In genomic region chr5:120870782-120871181, GRCm38 (mm10) we compare ENCODE assay signal across 40 mouse cellular contexts. TPM values are rescaled to one million over a fixed set of nuclear protein-coding genes. Genes with fewer than 3 reads are reported as not detected.
DNase-seq lines count a peak whose midpoint lies in the region; TF ChIP-seq lines count a peak whose summit lies in the region.
"Had no signal": no experiment of that assay in that cellular context is flagged by ENCODE, and none has a peak within 500 bp of the region (broad histone marks: within the 10 kb centered on the region; RNA-seq: fewer than 3 reads in every experiment).

No protein-coding gene starts in this region.

- TF ChIP-seq CTCF in brain, embryonic 14.5 days (IDR thresholded peaks at IDR 0.05; ENCODE audit: borderline replicate concordance, extremely low read depth, insufficient read depth, insufficient read length), result no peak

- DNase-seq in heart, embryonic 10.5 days (ENCODE audit: low spot score), result peak; percentile 66
- no peak for DNase-seq in heart, postnatal 4 days
- DNase-seq in left cerebral cortex, postnatal 25 days (ENCODE audit: low spot score in 2 of 2), result peak; percentile 9 to 21
- no peak for DNase-seq in left cerebral cortex, adult 8-10 months (ENCODE audit: low spot score in 2 of 2)
- DNase-seq in brain, adult 2 months (ENCODE audit: low read depth, low spot score), result peak; percentile 48
- peak; percentile 37 for DNase-seq in brain, embryonic 14.5 days (ENCODE audit: low read depth)
- no peak for DNase-seq in cerebellum, adult 9-10 months
- DNase-seq: adrenal gland, adult 2 months; adrenal gland, postnatal 36 days; B cell, adult 2 months; cerebellum, adult 8-10 months; cerebellum, postnatal 36 days; gastrocnemius, postnatal 25 days; heart, adult 18-20 months; kidney, adult 11 months; kidney, postnatal 10 days; liver; lung, adult 2 months; lung, postnatal 14 days; right cerebral cortex, postnatal 25 days; spleen, adult 18-20 months; thymus, adult 18-20 months; thymus, postnatal 25 days had no signal

- no peak overlapping the region for H3K4me3 ChIP-seq in heart, embryonic 10.5 days
- H3K4me3 ChIP-seq: embryonic facial prominence, embryonic 13.5 days; erythroblast, embryonic 14.5 days; heart, embryonic 12.5 days; hindbrain, embryonic 10.5 days; hindbrain, embryonic 15.5 days; left cerebral cortex, adult 2 months; neural tube, embryonic 13.5 days had no signal

- intact Hi-C loops in left cerebral cortex, postnatal 25 days (cut with DNase I), result no loop called here

- no peaks in the 10 kb centered on the region for H3K4me1 ChIP-seq in heart, embryonic 10.5 days
- H3K4me1 ChIP-seq: embryonic facial prominence, embryonic 13.5 days; heart, embryonic 12.5 days; hindbrain, embryonic 15.5 days; neural tube, embryonic 13.5 days had no signal

- H3K36me3 ChIP-seq in heart, embryonic 10.5 days, result no peaks in the 10 kb centered on the region
- H3K36me3 ChIP-seq: embryonic facial prominence, embryonic 13.5 days; heart, embryonic 12.5 days; hindbrain, embryonic 10.5 days; hindbrain, embryonic 15.5 days; neural tube, embryonic 13.5 days had no signal

- 79% methylated on average over 7 of the region's 7 CpGs for WGBS in heart, embryonic 10.5 days

- no peaks in the 10 kb centered on the region for H3K9me3 ChIP-seq in heart, embryonic 10.5 days
- H3K9me3 ChIP-seq: embryonic facial prominence, embryonic 13.5 days; heart, embryonic 12.5 days; hindbrain, embryonic 10.5 days; hindbrain, embryonic 15.5 days; neural tube, embryonic 13.5 days had no signal

- peaks cover 13% of the 10 kb centered on the region; the same call in 1 of the 2 replicates for H3K27me3 ChIP-seq in heart, embryonic 10.5 days (ENCODE audit: insufficient read depth, poor library complexity, severe bottlenecking)
- H3K27me3 ChIP-seq: embryonic facial prominence, embryonic 13.5 days; hindbrain, embryonic 15.5 days had no signal

- TF ChIP-seq POLR2A in brain, embryonic 14.5 days (IDR thresholded peaks at IDR 0.05; ENCODE audit: borderline replicate concordance, extremely low read depth, insufficient read depth, insufficient read length, poor library complexity, severe bottlenecking), result no peak

- H3K27ac ChIP-seq in heart, embryonic 10.5 days, result no peak overlapping the region
- H3K27ac ChIP-seq: embryonic facial prominence, embryonic 13.5 days; hindbrain, embryonic 10.5 days; hindbrain, embryonic 15.5 days; left cerebral cortex, adult 2 months; liver, embryonic 14.5 days; neural tube, embryonic 13.5 days had no signal

RNA-seq across cellular contexts. Expression of gene Oas1h, which starts 9.6 kb away (rescaled TPM):
- not detected in 2 replicates for polyA plus RNA-seq in heart, embryonic 10.5 days (2016; fragmentation: Nextera tagmentation; extraction: Ambion mirVana)
- total RNA-seq in heart, postnatal 4 days (2021), result not detected
- total RNA-seq in left cerebral cortex, postnatal 25 days (2021), result not detected
- not detected for total RNA-seq in left cerebral cortex, adult 8-10 months (2022)
- polyA plus RNA-seq in brain, embryonic 14.5 days (2012; rRNA removed), result not detected in 2 replicates
- total RNA-seq: adrenal gland, adult 2 months; adrenal gland, postnatal 36 days; gastrocnemius, adult 18-20 months; gastrocnemius, postnatal 25 days; heart, adult 18-20 months; layer of hippocampus, adult 18-20 months; layer of hippocampus, postnatal 14 days; left cerebral cortex, adult 2 months had no signal
- polyA plus RNA-seq: adrenal gland, adult 2 months; embryonic facial prominence, embryonic 13.5 days; erythroblast, embryonic 14.5 days; forebrain, embryonic 11.5 days; forebrain, embryonic 16.5 days; heart, embryonic 12.5 days; heart, postnatal 0 days; hindbrain, embryonic 10.5 days; hindbrain, embryonic 15.5 days; inflammation-experienced regulatory T-cells, adult 6 months; limb, embryonic 11.5 days; liver, embryonic 14.5 days; lung, adult 2 months; neural tube, embryonic 13.5 days; stomach, embryonic 16.5 days had no signal

RNA-seq across cellular contexts. Expression of gene Oas1g, which starts 16.6 kb away (rescaled TPM):
- not detected in 2 replicates for polyA plus RNA-seq in heart, embryonic 10.5 days (2016; fragmentation: Nextera tagmentation; extraction: Ambion mirVana)
- total RNA-seq in heart, postnatal 4 days (2021), result not detected
- under 1 TPM in 1 of 2 experiments, not detected in 1; 0.30 TPM for total RNA-seq in left cerebral cortex, postnatal 25 days (2021)
- total RNA-seq in left cerebral cortex, adult 8-10 months (2022), result 1 to 10 TPM in 1 of 4 experiments, under 1 TPM in 1, not detected in 2; 0.27 to 1.4 TPM
- polyA plus RNA-seq in brain, embryonic 14.5 days (2012; rRNA removed), result 0.10 and 0.16 TPM in 2 replicates
- total RNA-seq: gastrocnemius, adult 18-20 months; gastrocnemius, postnatal 25 days; heart, adult 18-20 months; layer of hippocampus, adult 18-20 months; layer of hippocampus, postnatal 14 days; left cerebral cortex, adult 2 months had no signal
- polyA plus RNA-seq: erythroblast, embryonic 14.5 days; forebrain, embryonic 11.5 days; forebrain, embryonic 16.5 days; heart, embryonic 12.5 days; limb, embryonic 11.5 days had no signal

RNA-seq across cellular contexts. Expression of gene Oas1f, which starts 23.6 kb away (rescaled TPM):
- not detected in 2 replicates for polyA plus RNA-seq in heart, embryonic 10.5 days (2016; fragmentation: Nextera tagmentation; extraction: Ambion mirVana)
- total RNA-seq in heart, postnatal 4 days (2021), result not detected
- not detected for total RNA-seq in left cerebral cortex, postnatal 25 days (2021)
- total RNA-seq in left cerebral cortex, adult 8-10 months (2022), result not detected
- polyA plus RNA-seq in brain, embryonic 14.5 days (2012; rRNA removed), result not detected in 2 replicates
- total RNA-seq: adrenal gland, adult 2 months; adrenal gland, postnatal 36 days; gastrocnemius, adult 18-20 months; gastrocnemius, postnatal 25 days; heart, adult 18-20 months; layer of hippocampus, adult 18-20 months; layer of hippocampus, postnatal 14 days; left cerebral cortex, adult 2 months had no signal
- polyA plus RNA-seq: adrenal gland, adult 2 months; embryonic facial prominence, embryonic 13.5 days; erythroblast, embryonic 14.5 days; forebrain, embryonic 11.5 days; forebrain, embryonic 16.5 days; heart, embryonic 12.5 days; heart, postnatal 0 days; hindbrain, embryonic 10.5 days; hindbrain, embryonic 15.5 days; inflammation-experienced regulatory T-cells, adult 6 months; limb, embryonic 11.5 days; liver, embryonic 14.5 days; lung, adult 2 months; neural tube, embryonic 13.5 days; stomach, embryonic 16.5 days had no signal

RNA-seq across cellular contexts. Expression of gene Oas1a, which starts 36.5 kb away (rescaled TPM):
- 0.26 and 0.38 TPM in 2 replicates for polyA plus RNA-seq in heart, embryonic 10.5 days (2016; fragmentation: Nextera tagmentation; extraction: Ambion mirVana)
- under 1 TPM; 0.36 to 0.38 TPM for total RNA-seq in heart, postnatal 4 days (2021)
- total RNA-seq in left cerebral cortex, postnatal 25 days (2021), result under 1 TPM in 1 of 2 experiments, not detected in 1; 0.25 TPM
- under 1 TPM; 0.20 to 0.86 (median 0.57) TPM for total RNA-seq in left cerebral cortex, adult 8-10 months (2022)
- 0.32 and 0.56 TPM in 2 replicates for polyA plus RNA-seq in brain, embryonic 14.5 days (2012; rRNA removed)
- polyA plus RNA-seq: erythroblast, embryonic 14.5 days had no signal

RNA-seq across cellular contexts. Expression of gene Oas1d, which starts 43.6 kb away (rescaled TPM):
- not detected in 2 replicates for polyA plus RNA-seq in heart, embryonic 10.5 days (2016; fragmentation: Nextera tagmentation; extraction: Ambion mirVana)
- total RNA-seq in heart, postnatal 4 days (2021), result not detected
- total RNA-seq in left cerebral cortex, postnatal 25 days (2021), result not detected
- total RNA-seq in left cerebral cortex, adult 8-10 months (2022), result not detected
- 0.11 TPM in 1 of 2 replicates, not detected in the other for polyA plus RNA-seq in brain, embryonic 14.5 days (2012; rRNA removed)
- total RNA-seq: adrenal gland, adult 2 months; adrenal gland, postnatal 36 days; gastrocnemius, adult 18-20 months; gastrocnemius, postnatal 25 days; heart, adult 18-20 months; layer of hippocampus, adult 18-20 months; layer of hippocampus, postnatal 14 days; left cerebral cortex, adult 2 months had no signal
- polyA plus RNA-seq: adrenal gland, adult 2 months; embryonic facial prominence, embryonic 13.5 days; erythroblast, embryonic 14.5 days; forebrain, embryonic 11.5 days; forebrain, embryonic 16.5 days; heart, embryonic 12.5 days; heart, postnatal 0 days; hindbrain, embryonic 10.5 days; hindbrain, embryonic 15.5 days; inflammation-experienced regulatory T-cells, adult 6 months; limb, embryonic 11.5 days; liver, embryonic 14.5 days; lung, adult 2 months; neural tube, embryonic 13.5 days; stomach, embryonic 16.5 days had no signal

Comparison
In these comparisons a context has a peak if more than half of its experiments do, and no peak if none do; other contexts are left out.
1. DNase-seq: peak in heart, embryonic 10.5 days (single experiment), left cerebral cortex, postnatal 25 days (2 of 2), brain, adult 2 months (single experiment) and brain, embryonic 14.5 days (single experiment); none in heart, postnatal 4 days (single experiment), left cerebral cortex, adult 8-10 months (0 of 2) and cerebellum, adult 9-10 months (single experiment).